Mouse (Mus musculus): ENCODE results near the gene Lefty2.

GRCm38 (mm10) chr1:180873861-180874484 lies 18.9 kb upstream of the Lefty2 start:
- TF ChIP-seq CTCF (IDR thresholded peaks at IDR 0.05; ENCODE audit: low read depth, low read length) (peak; percentile 75), POLR2A (IDR thresholded peaks at IDR 0.05; ENCODE audit: borderline replicate concordance, low read depth, low read length) (no peak)
